Mouse (Mus musculus) cerebellum, adult 2 months (tissue): Measurements from ENCODE around the gene Phykpl.

Experiments used
- CTCF ChIP-seq: fragments of 200-500 bp; IDR thresholded peaks from 2 replicates; pipeline ENCODE4 v1.5.1; 2011; ENCODE audit warnings: low read depth, mild to moderate bottlenecking, control low read depth, low read length, moderate library complexity, borderline replicate concordance; ENCODE audit not compliant: insufficient read depth
- POLR2A ChIP-seq: fragments of 200-500 bp; IDR thresholded peaks from 2 replicates; pipeline ENCODE4 v1.6.1; 2011; ENCODE audit warnings: low read length, control low read depth, borderline replicate concordance; ENCODE audit not compliant: insufficient read depth

GRCm38 (mm10) chr11:51538388-51538787 is 46.2 kb upstream of the Phykpl start:
- TF ChIP-seq POLR2A (no peak), CTCF (no peak)
